Mouse (Mus musculus): ENCODE data around the gene Gabarapl1. TPM values are rescaled to one million over a fixed set of nuclear protein-coding genes. Genes with fewer than 3 reads are reported as not detected.

The Gabarapl1 gene
- total and polyA plus RNA-seq, 2 experiments from 2014 or later: 276 to 333 TPM

GRCm38 (mm10) chr6:129558946-129559640 is 26.1 kb downstream of the Gabarapl1 start:
- peak; percentile 84 for DNase-seq (ENCODE audit: low spot score)
- WGBS: 13% methylated on average over 12 of the region's 12 CpGs
- no peaks in the 10 kb centered on the region for H3K36me3 ChIP-seq (ENCODE audit: insufficient read depth, low read length)
- no peak overlapping the region for H3K4me3 ChIP-seq (ENCODE audit: low read depth, low read length)
- no peaks in the 10 kb centered on the region for H3K4me1 ChIP-seq (ENCODE audit: insufficient read depth, low read length)
- no peak overlapping the region for H3K27ac ChIP-seq (ENCODE audit: low read depth, low read length)
- no peaks in the 10 kb centered on the region for H3K9me3 ChIP-seq (ENCODE audit: low read length)
- no peak overlapping the region for H3K9ac ChIP-seq (replicated peaks; ENCODE audit: low read length, poor library complexity, severe bottlenecking)
- no peaks in the 10 kb centered on the region for H3K27me3 ChIP-seq (ENCODE audit: insufficient read depth, low read length)
- TF ChIP-seq CTCF (IDR thresholded peaks at IDR 0.05): peak; percentile 98
- H3K4me2 ChIP-seq (ENCODE audit: low read depth, low read length, poor library complexity, severe bottlenecking): no peak overlapping the region
- peak; percentile 87 for ATAC-seq (ENCODE audit: low FRiP score)

- DNase-seq (ENCODE audit: low spot score): no peak
- Histone ChIP-seq H3K36me3 (ENCODE audit: insufficient read depth, low read length) (no peaks in the 10 kb centered on the region), H3K4me1 (ENCODE audit: insufficient read depth, low read length) (no peaks in the 10 kb centered on the region), H3K9me3 (ENCODE audit: low read length) (no peaks in the 10 kb centered on the region), H3K27ac (ENCODE audit: low read depth, low read length) (no peak overlapping the region), H3K4me2 (ENCODE audit: low read depth, low read length, poor library complexity, severe bottlenecking) (no peak overlapping the region), H3K4me3 (ENCODE audit: low read depth, low read length) (no peak overlapping the region), H3K9ac (replicated peaks; ENCODE audit: low read length, poor library complexity, severe bottlenecking) (no peak overlapping the region), H3K27me3 (ENCODE audit: insufficient read depth, low read length) (no peaks in the 10 kb centered on the region)
- TF ChIP-seq CTCF (IDR thresholded peaks at IDR 0.05): no peak
- 64% methylated on average over 4 of the region's 4 CpGs for WGBS
- ATAC-seq (ENCODE audit: low FRiP score): peak; percentile 6; the same call in 1 of the 2 replicates
Measured at GRCm38 (mm10) chr6:129559641-129560027, 26.7 kb downstream of the Gabarapl1 start.

- no peak for TF ChIP-seq CTCF (IDR thresholded peaks at IDR 0.05)
Measured at GRCm38 (mm10) chr6:129565257-129565656, 32.3 kb downstream of the Gabarapl1 start.

GRCm38 (mm10) chr6:129575315-129575714 is 42.4 kb downstream of the Gabarapl1 start:
- ATAC-seq (ENCODE audit: low FRiP score) (no peak), DNase-seq (ENCODE audit: low spot score) (peak; percentile 15)
- no peaks in the 10 kb centered on the region for H3K9me3 ChIP-seq (ENCODE audit: low read length)
- H3K27me3 ChIP-seq (ENCODE audit: insufficient read depth, low read length): no peaks in the 10 kb centered on the region
- no peaks in the 10 kb centered on the region for H3K36me3 ChIP-seq (ENCODE audit: insufficient read depth, low read length)
- H3K27ac ChIP-seq (ENCODE audit: low read depth, low read length): no peak overlapping the region
- no peak overlapping the region for H3K4me3 ChIP-seq (ENCODE audit: low read depth, low read length)
- 35% methylated on average over 2 of the region's 2 CpGs for WGBS
- no peak overlapping the region for H3K4me2 ChIP-seq (ENCODE audit: low read depth, low read length, poor library complexity, severe bottlenecking)
- no peak overlapping the region for H3K9ac ChIP-seq (replicated peaks; ENCODE audit: low read length, poor library complexity, severe bottlenecking)
- peak; percentile 49; the same call in 1 of the 2 replicates for TF ChIP-seq CTCF (IDR thresholded peaks at IDR 0.05)
- H3K4me1 ChIP-seq (ENCODE audit: insufficient read depth, low read length): no peaks in the 10 kb centered on the region

More at GRCm38 (mm10) chr6:129565257-129565656, 32.3 kb downstream of the Gabarapl1 start:
- Histone ChIP-seq H3K9ac (replicated peaks; ENCODE audit: low read length, poor library complexity, severe bottlenecking) (no peak overlapping the region), H3K4me1 (ENCODE audit: insufficient read depth, low read length) (no peaks in the 10 kb centered on the region), H3K4me3 (ENCODE audit: low read depth, low read length) (no peak overlapping the region), H3K9me3 (ENCODE audit: low read length) (no peaks in the 10 kb centered on the region), H3K27ac (ENCODE audit: low read depth, low read length) (no peak overlapping the region), H3K36me3 (ENCODE audit: insufficient read depth, low read length) (no peaks in the 10 kb centered on the region), H3K27me3 (ENCODE audit: insufficient read depth, low read length) (no peaks in the 10 kb centered on the region), H3K4me2 (ENCODE audit: low read depth, low read length, poor library complexity, severe bottlenecking) (no peak overlapping the region)
- ATAC-seq (ENCODE audit: low FRiP score): no peak
- WGBS: 87% methylated on average over 2 of the region's 2 CpGs
- DNase-seq (ENCODE audit: low spot score): no peak

GRCm38 (mm10) chr6:129577605-129578004 is 44.6 kb downstream of the Gabarapl1 start, which contains the start of gene Klre1:
Klre1 (plus strand) TSS chr6:129577905.
- no peaks in the 10 kb centered on the region for H3K9me3 ChIP-seq (ENCODE audit: low read length)
- H3K4me2 ChIP-seq (ENCODE audit: low read depth, low read length, poor library complexity, severe bottlenecking): no peak within 1 kb of the TSS
- ATAC-seq (ENCODE audit: low FRiP score): no peak
- no peak for DNase-seq (ENCODE audit: low spot score)
- no peak for TF ChIP-seq CTCF (IDR thresholded peaks at IDR 0.05)
- no peak within 1 kb of the TSS for H3K4me3 ChIP-seq (ENCODE audit: low read depth, low read length)
- no peaks in the 10 kb centered on the region for H3K4me1 ChIP-seq (ENCODE audit: insufficient read depth, low read length)
- H3K27me3 ChIP-seq (ENCODE audit: insufficient read depth, low read length): no peaks in the 10 kb centered on the region
- whole genome bisulfite sequencing: 94% methylated on average over 8 of the region's 8 CpGs
- no peaks in the 10 kb centered on the region for H3K36me3 ChIP-seq (ENCODE audit: insufficient read depth, low read length)
- no peak within 1 kb of the TSS for H3K27ac ChIP-seq (ENCODE audit: low read depth, low read length)
- H3K9ac ChIP-seq (replicated peaks; ENCODE audit: low read length, poor library complexity, severe bottlenecking): no peak within 1 kb of the TSS

GRCm38 (mm10) chr6:129581274-129581673 is 48.3 kb downstream of the Gabarapl1 start:
- peak; percentile 64 for TF ChIP-seq CTCF (IDR thresholded peaks at IDR 0.05)
- Histone ChIP-seq H3K4me2 (ENCODE audit: low read depth, low read length, poor library complexity, severe bottlenecking) (no peak overlapping the region), H3K4me3 (ENCODE audit: low read depth, low read length) (no peak overlapping the region), H3K9me3 (ENCODE audit: low read length) (no peaks in the 10 kb centered on the region), H3K36me3 (ENCODE audit: insufficient read depth, low read length) (no peaks in the 10 kb centered on the region), H3K4me1 (ENCODE audit: insufficient read depth, low read length) (no peaks in the 10 kb centered on the region), H3K27ac (ENCODE audit: low read depth, low read length) (no peak overlapping the region), H3K9ac (replicated peaks; ENCODE audit: low read length, poor library complexity, severe bottlenecking) (no peak overlapping the region), H3K27me3 (ENCODE audit: insufficient read depth, low read length) (no peaks in the 10 kb centered on the region)
- ATAC-seq (ENCODE audit: low FRiP score) (no peak), DNase-seq (ENCODE audit: low spot score) (peak; percentile 34)
- 68% methylated on average over 4 of the region's 4 CpGs for WGBS

Measured in midbrain, postnatal 0 days (tissue).